ENCODE assay signal across 35 mouse cellular contexts in the genomic region with DNA sequence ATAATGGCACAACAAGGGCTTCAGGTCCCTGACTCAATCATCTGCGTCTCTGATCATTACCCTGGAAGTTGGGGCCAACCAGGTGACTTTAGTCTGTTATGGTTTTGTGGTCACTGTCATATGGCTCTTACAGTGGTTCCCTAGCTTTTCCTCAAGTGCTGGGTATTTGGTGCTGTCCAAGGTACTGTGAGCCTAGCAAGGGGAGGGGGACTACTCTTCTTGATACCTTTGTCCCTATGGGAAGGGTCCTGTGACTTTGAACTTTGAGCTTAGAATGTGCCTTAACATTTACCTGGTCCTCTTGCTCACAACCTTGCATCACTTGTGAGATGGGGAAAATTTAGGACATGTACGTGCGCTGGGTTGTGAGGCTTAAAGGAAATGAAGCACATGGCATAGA. TPM values are rescaled to one million over a fixed set of nuclear protein-coding genes. Genes with fewer than 3 reads are reported as not detected.
A peak's percentile ranks its signal among the peaks of the same experiment; 100 is the strongest.
DNase-seq lines count a peak whose midpoint lies in the region; ATAC-seq and TF ChIP-seq lines count a peak whose summit lies in the region.
"Had no signal": no experiment of that assay in that cellular context is flagged by ENCODE, and none has a peak within 500 bp of the region (broad histone marks: within the 10 kb centered on the region; RNA-seq: fewer than 3 reads in every experiment).

No protein-coding gene starts in this region.

- WGBS in intestine, embryonic 14.5 days: 67% methylated on average over 3 of the region's 3 CpGs
- 62% methylated on average over 3 of the region's 3 CpGs for WGBS in intestine, postnatal 0 days
- WGBS in embryonic facial prominence, embryonic 10.5 days: 67% methylated on average over 3 of the region's 3 CpGs

- no peak for TF ChIP-seq CTCF in intestine, postnatal 0 days (IDR thresholded peaks at IDR 0.05; ENCODE audit: low read depth)

- H3K27ac ChIP-seq in intestine, embryonic 14.5 days (ENCODE audit: low read depth): no peak overlapping the region
- no peak overlapping the region for H3K27ac ChIP-seq in intestine, postnatal 0 days (ENCODE audit: low read depth, low read length)
- H3K27ac ChIP-seq in embryonic facial prominence, embryonic 10.5 days (replicated peaks): no peak overlapping the region
- H3K27ac ChIP-seq: embryonic facial prominence, embryonic 13.5 days; forebrain, embryonic 10.5 days; forebrain, embryonic 13.5 days; gastrocnemius, adult 2 months; heart, embryonic 15.5 days; hindbrain, embryonic 10.5 days; hindbrain, embryonic 15.5 days; intestine, embryonic 15.5 days had no signal

- no peaks in the 10 kb centered on the region for H3K27me3 ChIP-seq in intestine, embryonic 14.5 days (replicated peaks; ENCODE audit: control insufficient read depth, insufficient read depth, low read length)
- no peaks in the 10 kb centered on the region for H3K27me3 ChIP-seq in intestine, postnatal 0 days (replicated peaks; ENCODE audit: control insufficient read depth, insufficient read depth, low read length)
- no peaks in the 10 kb centered on the region for H3K27me3 ChIP-seq in embryonic facial prominence, embryonic 10.5 days (replicated peaks; ENCODE audit: low read depth, poor library complexity, severe bottlenecking)
- H3K27me3 ChIP-seq: embryonic facial prominence, embryonic 13.5 days; forebrain, embryonic 13.5 days; hindbrain, embryonic 15.5 days; intestine, embryonic 15.5 days; Patski had no signal

- DNase-seq in intestine, embryonic 14.5 days (ENCODE audit: low spot score): peak; percentile 54
- DNase-seq in ES-CJ7 (ENCODE audit: low read depth, low spot score) (peak; percentile 24), R1 (ENCODE audit: low read depth, low spot score) (peak; percentile 45)
- DNase-seq in embryonic facial prominence, embryonic 10.5 days (ENCODE audit: low spot score): peak; percentile 32
- DNase-seq in adrenal gland, adult 18-20 months (ENCODE audit: low spot score in 2 of 2): no peak
- DNase-seq: adrenal gland, adult 8-10 months; adrenal gland, postnatal 25 days; cerebellum, adult 11-12 months; cerebellum, adult 8-10 months; cerebellum, postnatal 10 days; cerebellum, postnatal 36 days; forebrain, postnatal 0 days; gastrocnemius, adult 2 months; gastrocnemius, postnatal 14 days; heart, adult 11 months; heart, postnatal 10 days; heart, postnatal 36 days; kidney, adult 18-20 months had no signal

- H3K4me3 ChIP-seq in intestine, embryonic 14.5 days (ENCODE audit: low read depth, low read length): no peak overlapping the region
- no peak overlapping the region for H3K4me3 ChIP-seq in intestine, postnatal 0 days (ENCODE audit: low read depth, low read length)
- no peak overlapping the region for H3K4me3 ChIP-seq in embryonic facial prominence, embryonic 10.5 days
- H3K4me3 ChIP-seq: embryonic facial prominence, embryonic 13.5 days; forebrain, embryonic 10.5 days; forebrain, embryonic 13.5 days; gastrocnemius, adult 2 months; heart, embryonic 12.5 days; heart, embryonic 15.5 days; hindbrain, embryonic 10.5 days; hindbrain, embryonic 15.5 days; intestine, embryonic 15.5 days had no signal

- no peaks in the 10 kb centered on the region for H3K9me3 ChIP-seq in intestine, embryonic 14.5 days (ENCODE audit: control insufficient read depth, low read length)
- no peaks in the 10 kb centered on the region for H3K9me3 ChIP-seq in intestine, postnatal 0 days (ENCODE audit: control insufficient read depth)
- no peaks in the 10 kb centered on the region for H3K9me3 ChIP-seq in embryonic facial prominence, embryonic 10.5 days
- H3K9me3 ChIP-seq: embryonic facial prominence, embryonic 13.5 days; forebrain, embryonic 10.5 days; forebrain, embryonic 13.5 days; G1E; heart, embryonic 12.5 days; heart, embryonic 15.5 days; hindbrain, embryonic 10.5 days; hindbrain, embryonic 15.5 days; intestine, embryonic 15.5 days had no signal

- no peak for ATAC-seq in intestine, embryonic 14.5 days (replicated peaks; ENCODE audit: low FRiP score, low TSS enrichment, low read depth)
- no peak for ATAC-seq in intestine, postnatal 0 days
- no peak for ATAC-seq in CD4-positive, CD25-positive, alpha-beta regulatory T cell, adult 4 months
- ATAC-seq in megakaryocyte, adult 5-6 weeks (ENCODE audit: poor library complexity, severe bottlenecking): no peak
- ATAC-seq: forebrain, embryonic 13.5 days; forebrain, postnatal 0 days; intestine, embryonic 15.5 days; Patski had no signal

- H3K36me3 ChIP-seq in intestine, embryonic 14.5 days (ENCODE audit: control insufficient read depth, insufficient read depth, low read length): no peaks in the 10 kb centered on the region
- H3K36me3 ChIP-seq in intestine, postnatal 0 days (ENCODE audit: control insufficient read depth, insufficient read depth): no peaks in the 10 kb centered on the region
- H3K36me3 ChIP-seq in embryonic facial prominence, embryonic 10.5 days (replicated peaks): no peaks in the 10 kb centered on the region
- H3K36me3 ChIP-seq: embryonic facial prominence, embryonic 13.5 days; forebrain, embryonic 10.5 days; G1E; heart, embryonic 12.5 days; heart, embryonic 15.5 days; hindbrain, embryonic 10.5 days; hindbrain, embryonic 15.5 days; intestine, embryonic 15.5 days had no signal

- no peaks in the 10 kb centered on the region for H3K4me1 ChIP-seq in intestine, embryonic 14.5 days (replicated peaks; ENCODE audit: control insufficient read depth, insufficient read depth, low read length)
- H3K4me1 ChIP-seq in intestine, postnatal 0 days (replicated peaks; ENCODE audit: control insufficient read depth, insufficient read depth, low read length): no peaks in the 10 kb centered on the region
- H3K4me1 ChIP-seq in embryonic facial prominence, embryonic 10.5 days: no peaks in the 10 kb centered on the region
- H3K4me1 ChIP-seq: embryonic facial prominence, embryonic 13.5 days; forebrain, embryonic 10.5 days; forebrain, embryonic 13.5 days; heart, embryonic 12.5 days; heart, embryonic 15.5 days; hindbrain, embryonic 10.5 days; hindbrain, embryonic 15.5 days; intestine, embryonic 15.5 days had no signal

- H3K9ac ChIP-seq in intestine, embryonic 14.5 days (ENCODE audit: low read length): no peak overlapping the region
- no peak overlapping the region for H3K9ac ChIP-seq in intestine, postnatal 0 days (ENCODE audit: low read depth, low read length)
- H3K9ac ChIP-seq: embryonic facial prominence, embryonic 13.5 days; forebrain, embryonic 13.5 days; forebrain, postnatal 0 days; heart, embryonic 12.5 days; heart, embryonic 15.5 days; hindbrain, embryonic 15.5 days; intestine, embryonic 15.5 days had no signal

- H3K4me2 ChIP-seq in intestine, embryonic 14.5 days (ENCODE audit: low read length): no peak overlapping the region
- no peak overlapping the region for H3K4me2 ChIP-seq in intestine, postnatal 0 days (replicated peaks; ENCODE audit: low read depth)
- H3K4me2 ChIP-seq: embryonic facial prominence, embryonic 13.5 days; forebrain, embryonic 13.5 days; heart, embryonic 12.5 days; heart, embryonic 15.5 days; hindbrain, embryonic 15.5 days; intestine, embryonic 15.5 days had no signal

RNA-seq across cellular contexts. Expression of gene Pax8, which starts 13.3 kb away (rescaled TPM):
- 0.22 and 0.44 TPM in 2 replicates for polyA plus RNA-seq in intestine, embryonic 14.5 days (2014; fragmentation: Nextera tagmentation; extraction: Ambion mirVana)
- 0.52 and 0.64 TPM in 2 replicates for polyA plus RNA-seq in intestine, postnatal 0 days (2015; fragmentation: Nextera tagmentation; extraction: Ambion mirVana)
- polyA plus RNA-seq in embryonic facial prominence, embryonic 10.5 days (2016; fragmentation: Nextera tagmentation; extraction: Ambion mirVana): 1.1 and 3.0 TPM in 2 replicates
- polyA plus RNA-seq in CD4-positive, CD25-positive, alpha-beta regulatory T cell, adult 4 months (2017; shearing (Covaris generic)): not detected
- 0.52 and 2.4 TPM in 2 replicates for total RNA-seq in megakaryocyte, adult 5-6 weeks (2015)
- 0.24 and 0.48 TPM in 2 replicates for total RNA-seq in megakaryocyte, adult 5-6 weeks (2017)
- not detected for total RNA-seq in adrenal gland, adult 18-20 months (2021)
- total RNA-seq: adrenal gland, adult 8-10 months; adrenal gland, postnatal 25 days; forebrain, postnatal 0 days; gastrocnemius, adult 2 months; gastrocnemius, postnatal 14 days; gastrocnemius, postnatal 4 days; heart, postnatal 10 days; heart, postnatal 36 days had no signal
- polyA plus RNA-seq: C2C12; cortical plate, adult 2 months; frontal cortex, adult 2 months; G1E; heart, embryonic 12.5 days; heart, embryonic 15.5 days had no signal

Comparison
In these comparisons a context has a peak if more than half of its experiments do, and no peak if none do; other contexts are left out.
1. DNase-seq: peak in intestine, embryonic 14.5 days (single experiment), ES-CJ7 (single experiment), R1 (single experiment) and embryonic facial prominence, embryonic 10.5 days (single experiment); none in adrenal gland, adult 18-20 months (0 of 2).